Mouse (Mus musculus) stomach, embryonic 16.5 days (tissue): ENCODE measurements around the gene Ucn3. TPM values are rescaled to one million over a fixed set of nuclear protein-coding genes. Genes with fewer than 3 reads are reported as not detected.
A peak's percentile ranks its signal among the peaks of the same experiment; 100 is the strongest.

Experiments used
- ATAC-seq: fragments of 200-750 bp; cut with Nextera tagmentation; 2 replicates; pipeline ENCODE4 v1.8.0; 2017; ENCODE audit warnings: moderate number of reproducible peaks, moderate TSS enrichment; ENCODE audit not compliant: insufficient read depth, low FRiP score
- H3K27ac ChIP-seq: fragments of 300-500 bp; sonication (generic); 2 replicates; pipeline ENCODE4 v1.5.1; 2014; ENCODE audit warnings: low read length
- H3K27me3 ChIP-seq: fragments of 300-500 bp; sonication (generic); 2 replicates; pipeline ENCODE4 v1.6.1; 2014; ENCODE audit warnings: low read length, control low read depth, mixed read lengths; ENCODE audit not compliant: control insufficient read depth, insufficient read depth
- H3K36me3 ChIP-seq: fragments of 300-500 bp; sonication (generic); 2 replicates; pipeline ENCODE4 v1.6.1; 2014; ENCODE audit warnings: low read length; ENCODE audit not compliant: control insufficient read depth, insufficient read depth
- H3K4me1 ChIP-seq: fragments of 300-500 bp; sonication (generic); 2 replicates; pipeline ENCODE4 v1.6.1; 2014; ENCODE audit warnings: low read length, control low read depth, mixed read lengths; ENCODE audit not compliant: control insufficient read depth, insufficient read depth
- H3K4me2 ChIP-seq: fragments of 300-500 bp; sonication (generic); 2 replicates; pipeline ENCODE4 v1.6.1; 2014; ENCODE audit warnings: low read depth, low read length, mixed read lengths
- H3K4me3 ChIP-seq: fragments of 300-500 bp; sonication (generic); replicated peaks from 2 replicates; pipeline ENCODE4 v1.5.1; 2014; ENCODE audit warnings: mild to moderate bottlenecking, low read length
- H3K9ac ChIP-seq: fragments of 300-500 bp; sonication (generic); 2 replicates; pipeline ENCODE4 v1.6.1; 2014; ENCODE audit warnings: low read length
- H3K9me3 ChIP-seq: fragments of 300-500 bp; sonication (generic); replicated peaks from 2 replicates; pipeline ENCODE4 v1.6.1; 2016; ENCODE audit warnings: low read length, control low read depth; ENCODE audit not compliant: control insufficient read depth
- WGBS: fragments of 180-500 bp; shearing (Covaris S2); extraction: QIAGEN DNeasy Blood & Tissue Kit; methylation state at CpG from one replicate; pipeline ENCODE4 v1.1.7; 2014; 5-methylcytosine and 5-hydroxymethylcytosine counted together
- microRNA-seq: library from miRNA; unstranded; fragments of <30 nt; microRNA quantifications from one replicate; pipeline ENCODE4, GENCODE M21; 2016
- polyA plus RNA-seq: library from polyadenylated mRNA; unstranded; fragments of >200 nt; fragmentation: Nextera tagmentation; extraction: Ambion mirVana; gene quantifications from 2 replicates; pipeline ENCODE4 v1.2.1, GENCODE M21; 2015

Gene Ucn3
- polyA plus RNA-seq, 1 experiment from 2014 or later = not detected

GRCm38 (mm10) chr13:3896032-3896431 is 49.1 kb downstream of the Ucn3 start:
- H3K4me3 ChIP-seq = no peak overlapping the region
- no peaks in the 10 kb centered on the region for H3K4me1 ChIP-seq
- no peaks in the 10 kb centered on the region for H3K9me3 ChIP-seq
- H3K36me3 ChIP-seq = no peaks in the 10 kb centered on the region
- H3K9ac ChIP-seq = no peak overlapping the region
- no peak overlapping the region for H3K27ac ChIP-seq
- H3K4me2 ChIP-seq = no peak overlapping the region
- ATAC-seq = no peak
- 83% methylated on average over 6 of the region's 6 CpGs for WGBS
- no peaks in the 10 kb centered on the region for H3K27me3 ChIP-seq

GRCm38 (mm10) chr13:3895397-3895980 is 49.7 kb downstream of the Ucn3 start:
- Histone ChIP-seq H3K27me3 (no peaks in the 10 kb centered on the region), H3K9me3 (no peaks in the 10 kb centered on the region), H3K4me3 (no peak overlapping the region), H3K27ac (no peak overlapping the region), H3K4me1 (no peaks in the 10 kb centered on the region), H3K4me2 (no peak overlapping the region), H3K36me3 (no peaks in the 10 kb centered on the region), H3K9ac (no peak overlapping the region)
- 59% methylated on average over 8 of the region's 8 CpGs for WGBS
- ATAC-seq = no peak

GRCm38 (mm10) chr13:3894549-3894948 is 50.6 kb downstream of the Ucn3 start:
- whole genome bisulfite sequencing = 71% methylated on average over 8 of the region's 8 CpGs
- Histone ChIP-seq H3K9ac (0 out of 2 replicates have a peak overlapping the region, but pooled peaks have one; percentile 26), H3K4me1 (peaks cover 4% of the 10 kb centered on the region; the same call in 1 of the 2 replicates), H3K27me3 (no peaks in the 10 kb centered on the region), H3K27ac (no peak overlapping the region), H3K4me3 (no peak overlapping the region), H3K4me2 (no peak overlapping the region), H3K9me3 (no peaks in the 10 kb centered on the region), H3K36me3 (no peaks in the 10 kb centered on the region)
- no peak for ATAC-seq

- WGBS = under 1% methylated on average over 35 of the region's 35 CpGs
- Histone ChIP-seq H3K9ac (peak overlapping the region; percentile 83), H3K4me3 (peak overlapping the region; percentile 68), H3K9me3 (no peaks in the 10 kb centered on the region), H3K4me2 (peak overlapping the region; percentile 67), H3K36me3 (peaks cover under 1% of the 10 kb centered on the region; the same call in 1 of the 2 replicates), H3K27me3 (no peaks in the 10 kb centered on the region), H3K4me1 (peaks cover 4% of the 10 kb centered on the region), H3K27ac (peak overlapping the region; percentile 83)
- ATAC-seq = peak; percentile 98
These were observed 51.9 kb downstream of the Ucn3 start for GRCm38 (mm10) chr13:3893126-3893734.

GRCm38 (mm10) chr13:3892601-3893000 is 52.5 kb downstream of the Ucn3 start:
- Histone ChIP-seq H3K9me3 (no peaks in the 10 kb centered on the region), H3K4me2 (peak overlapping the region; percentile 67), H3K9ac (peak overlapping the region; percentile 71), H3K36me3 (peaks cover 7% of the 10 kb centered on the region), H3K4me1 (peaks cover 4% of the 10 kb centered on the region), H3K27ac (peak overlapping the region; percentile 72), H3K4me3 (peak overlapping the region; percentile 68), H3K27me3 (no peaks in the 10 kb centered on the region)
- 10% methylated on average over 7 of the region's 7 CpGs for WGBS
- no peak for ATAC-seq

GRCm38 (mm10) chr13:3891479-3892087 is 53.6 kb downstream of the Ucn3 start:
- Histone ChIP-seq H3K4me3 (peak overlapping the region; percentile 68), H3K27me3 (no peaks in the 10 kb centered on the region), H3K9ac (peak overlapping the region; percentile 65), H3K4me1 (peaks cover 4% of the 10 kb centered on the region), H3K36me3 (peaks cover 17% of the 10 kb centered on the region), H3K4me2 (peak overlapping the region; percentile 67), H3K9me3 (no peaks in the 10 kb centered on the region), H3K27ac (peak overlapping the region; percentile 72)
- ATAC-seq = no peak
- 27% methylated on average over 8 of the region's 8 CpGs for WGBS

Small RNA genes within 50 kb of the gene (microRNA-seq; reads per million reads assigned to microRNA genes)
- gene Gm22460 = not detected

Other genes starting within 250 kb of the Ucn3 start
- gene Calml3, start 141.0 kb downstream of the Ucn3 start, polyA plus RNA-seq = 25.1 and 40.9 TPM in 2 replicates
- 1.9 and 2.1 TPM in 2 replicates for gene Calm4, start 107.6 kb downstream of the Ucn3 start, polyA plus RNA-seq
- gene Calm5, start 91.2 kb downstream of the Ucn3 start, polyA plus RNA-seq = not detected in 2 replicates
- gene Net1, start 27.1 kb downstream of the Ucn3 start, polyA plus RNA-seq = 110 and 113 TPM in 2 replicates
- gene Tubal3, start 27.1 kb downstream of the Ucn3 start, polyA plus RNA-seq = 3.8 and 3.9 TPM in 2 replicates
- gene Akr1c14, start 103.7 kb upstream of the Ucn3 start, polyA plus RNA-seq = 4.3 and 6.3 TPM in 2 replicates
- 0.58 and 1.0 TPM in 2 replicates for gene Akr1c18, start 205.3 kb upstream of the Ucn3 start, polyA plus RNA-seq
- 145 and 160 TPM in 2 replicates for gene Akr1c13, start 245.8 kb upstream of the Ucn3 start, polyA plus RNA-seq